Mouse (Mus musculus) brain, embryonic 14.5 days (tissue): ENCODE data around the gene Rlim. TPM values are rescaled to one million over a fixed set of nuclear protein-coding genes. Genes with fewer than 3 reads are reported as not detected.

Experiments used
- DNase-seq: peaks from one replicate; pipeline ENCODE4 v3.0.0-alpha.2; 2011; ENCODE audit warnings: low read depth
- CTCF ChIP-seq: fragments of 200-500 bp; IDR thresholded peaks from 2 replicates; pipeline ENCODE4 v1.5.1; 2012; ENCODE audit warnings: inconsistent platforms, mild to moderate bottlenecking, moderate library complexity, borderline replicate concordance; ENCODE audit not compliant: insufficient read depth, insufficient read length; ENCODE audit errors: extremely low read depth
- POLR2A ChIP-seq: fragments of 200-500 bp; IDR thresholded peaks from 2 replicates; pipeline ENCODE4 v1.6.1; 2012; ENCODE audit warnings: mild to moderate bottlenecking, inconsistent platforms, borderline replicate concordance; ENCODE audit not compliant: poor library complexity, insufficient read depth, insufficient read length, severe bottlenecking; ENCODE audit errors: extremely low read depth
- polyA plus RNA-seq: library from polyadenylated mRNA; depleted of rRNA; stranded (reverse); fragments of >200 nt; gene quantifications from 2 replicates; pipeline ENCODE4 v1.2.3, GENCODE M21; 2012; rRNA removed

Gene Rlim
- polyA plus RNA-seq, 1 experiment, result 24.2 TPM

DNA sequence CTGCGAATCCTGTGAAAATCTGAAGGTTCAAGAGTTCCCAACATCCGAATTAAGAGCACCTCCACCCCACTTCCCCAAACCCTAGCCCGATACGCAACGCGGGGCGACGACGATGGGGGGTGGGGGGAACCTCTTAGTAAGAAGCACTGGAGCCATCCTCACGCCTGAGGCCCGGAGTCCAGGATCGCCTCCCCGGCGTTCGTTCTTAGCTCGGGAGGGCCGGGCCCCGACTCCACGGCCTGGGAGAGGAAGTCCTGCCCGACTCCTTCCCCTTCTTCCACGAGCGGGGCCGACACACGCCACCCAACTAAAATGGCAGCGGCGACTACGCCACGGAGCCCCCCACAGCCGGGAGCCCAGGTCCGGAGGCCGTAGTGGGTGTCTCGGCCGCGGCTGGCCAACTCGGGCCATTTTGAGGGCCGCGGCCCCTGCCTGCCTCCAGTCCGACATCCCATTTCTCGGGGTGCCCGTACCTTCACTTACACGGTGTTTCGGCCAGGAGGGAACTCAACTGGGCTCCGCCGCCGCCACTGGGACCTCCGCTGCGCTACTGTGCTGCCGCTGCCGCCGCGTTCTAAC is 405 bp downstream of the Rlim start:
- TF ChIP-seq POLR2A (no peak), CTCF (no peak)
- DNase-seq, result peak; percentile 46

- peak; percentile 62 for DNase-seq
- TF ChIP-seq POLR2A (no peak), CTCF (no peak)
These were observed 1.0 kb downstream of the Rlim start for GRCm38 (mm10) chrX:103980036-103980435.

DNA sequence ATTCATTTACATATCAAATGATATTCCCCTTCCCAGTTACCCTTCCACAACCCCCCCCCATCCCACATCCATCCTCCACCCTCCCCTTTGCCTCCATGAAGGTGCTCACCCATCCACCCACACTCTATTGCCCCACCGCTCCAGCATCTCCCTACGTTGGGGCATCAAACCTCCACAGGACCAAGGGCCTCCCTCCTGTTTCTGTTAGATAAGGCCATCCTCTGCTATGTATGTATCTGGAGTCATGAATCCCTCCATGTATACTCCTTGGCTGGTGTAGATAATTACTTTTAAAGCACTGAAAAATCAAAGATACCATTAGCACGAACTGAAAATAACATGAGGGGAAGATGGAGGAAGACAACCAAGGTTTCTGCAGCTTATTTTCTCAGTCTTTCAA is 41.4 kb downstream of the Rlim start:
- no peak for TF ChIP-seq CTCF
- TF ChIP-seq POLR2A, result no peak
- no peak for DNase-seq

GRCm38 (mm10) chrX:103937333-103937732 is 43.8 kb downstream of the Rlim start:
- DNase-seq, result peak; percentile 52
- TF ChIP-seq POLR2A (no peak), CTCF (no peak)

DNA sequence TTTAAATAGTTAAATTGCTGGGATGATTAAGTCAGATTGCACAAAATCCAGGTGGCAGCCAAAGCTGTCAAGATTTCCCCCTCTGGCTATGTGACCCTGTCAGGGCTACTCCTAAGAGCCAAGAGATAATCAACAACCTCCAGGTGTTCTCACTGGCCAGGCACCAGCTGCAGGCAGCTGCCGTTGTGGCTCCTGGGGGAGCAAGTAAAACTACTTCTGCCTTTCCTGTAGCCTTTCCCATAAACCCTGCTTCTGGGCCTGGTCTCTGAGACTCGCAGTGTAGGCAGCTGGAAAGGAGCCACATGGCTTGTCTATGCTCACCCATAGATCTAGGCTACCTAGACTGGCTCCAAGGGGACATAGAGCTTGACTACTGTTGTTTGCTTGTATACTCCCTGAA is 58.6 kb downstream of the Rlim start:
- TF ChIP-seq POLR2A (no peak), CTCF (no peak)
- DNase-seq, result peak; percentile 0

GRCm38 (mm10) chrX:103918954-103919353 is 62.1 kb downstream of the Rlim start:
- TF ChIP-seq POLR2A (no peak), CTCF (no peak)

DNA sequence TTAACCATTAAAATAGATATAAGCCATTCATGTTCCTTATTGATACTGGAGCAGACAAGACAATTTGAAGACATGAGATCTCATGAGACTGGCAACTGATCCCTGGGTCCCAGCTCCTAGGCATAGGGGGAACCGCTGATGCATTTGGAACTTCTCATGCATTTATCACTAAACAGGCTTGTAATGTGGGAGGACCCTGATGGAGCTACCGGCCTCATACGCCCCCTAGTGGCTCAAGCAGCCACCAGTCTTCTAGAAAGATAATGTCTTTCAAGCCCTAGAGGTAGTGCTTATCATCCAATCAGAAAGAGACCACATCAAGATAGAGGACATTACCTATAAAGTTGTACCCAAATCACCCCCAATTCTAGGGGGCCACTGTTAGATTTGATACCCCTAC is 66.3 kb downstream of the Rlim start:
- peak; percentile 59; the same call in 1 of the 2 replicates for TF ChIP-seq CTCF
- no peak for TF ChIP-seq POLR2A
- DNase-seq, result peak; percentile 72

More at GRCm38 (mm10) chrX:103918954-103919353, 62.1 kb downstream of the Rlim start:
- DNase-seq, result peak; percentile 0

Other genes with a start within 250 kb of the Rlim start
- gene Slc16a2, start 159.3 kb downstream of the Rlim start, polyA plus RNA-seq, result 36.2 and 37.9 TPM in 2 replicates
- gene Nexmif, start 219.9 kb upstream of the Rlim start, polyA plus RNA-seq, result 7.0 and 11.4 TPM in 2 replicates